Mouse (Mus musculus) MEL (cell line): ENCODE data around the gene Tsr1.

ENCODE experiments used
- CTCF ChIP-seq, 3 experiments: IDR thresholded peaks in 2 of 3; conservative IDR thresholded peaks in 1 of 3; 2 replicates each; pipeline ENCODE4 v1.5.1; 2011 to 2012; ENCODE audit warnings: low read length in 3 of 3, low read depth in 2 of 3, mild to moderate bottlenecking in 2 of 3, improper control_type of control experiment in 1 of 3, inconsistent platforms in 1 of 3, mixed read lengths in 1 of 3, moderate library complexity in 1 of 3; ENCODE audit not compliant: control insufficient read depth in 1 of 3, insufficient read depth in 1 of 3, poor library complexity in 1 of 3, severe bottlenecking in 1 of 3
- EP300 ChIP-seq, 2 experiments: IDR thresholded peaks; 2 replicates each; pipeline ENCODE4 v1.6.1; 2011; ENCODE audit warnings: improper control_type of control experiment in 2 of 2, low read length in 2 of 2, low read depth in 1 of 2, mild to moderate bottlenecking in 1 of 2
- ETS1 ChIP-seq: IDR thresholded peaks from 2 replicates; pipeline ENCODE4 v1.6.1; 2012; ENCODE audit warnings: low read depth, mild to moderate bottlenecking, inconsistent platforms, low read length, improper control_type of control experiment, moderate library complexity
- JUND ChIP-seq: IDR thresholded peaks from 2 replicates; pipeline ENCODE4 v1.6.1; 2011; ENCODE audit warnings: low read depth, mild to moderate bottlenecking, improper control_type of control experiment, low read length
- MAZ ChIP-seq: IDR thresholded peaks from 2 replicates; pipeline ENCODE4 v1.6.1; 2012; ENCODE audit warnings: low read depth, mild to moderate bottlenecking, inconsistent platforms, low read length, improper control_type of control experiment
- MYB ChIP-seq: IDR thresholded peaks from 2 replicates; pipeline ENCODE4 v1.6.1; 2011; ENCODE audit warnings: mild to moderate bottlenecking, low read depth, low read length, improper control_type of control experiment
- MYC ChIP-seq: IDR thresholded peaks from 2 replicates; pipeline ENCODE4 v1.6.1; 2011; ENCODE audit warnings: low read depth, mild to moderate bottlenecking, low read length, improper control_type of control experiment, moderate library complexity
- POLR2A ChIP-seq, 2 experiments: IDR thresholded peaks; 2 replicates each; pipeline ENCODE4 v1.6.1; 2011 to 2012; ENCODE audit warnings: low read length in 2 of 2, mild to moderate bottlenecking in 2 of 2, control low read depth in 1 of 2, improper control_type of control experiment in 1 of 2, low read depth in 1 of 2, moderate library complexity in 1 of 2; ENCODE audit not compliant: control insufficient read depth in 1 of 2, insufficient read depth in 1 of 2, poor library complexity in 1 of 2
- POLR2AphosphoS2 ChIP-seq: IDR thresholded peaks from 2 replicates; pipeline ENCODE4 v1.6.1; 2011; ENCODE audit warnings: low read length, improper control_type of control experiment
- POLR2AphosphoS5 ChIP-seq: IDR thresholded peaks from 2 replicates; pipeline ENCODE4 v1.6.1; 2012; ENCODE audit warnings: low read depth, borderline replicate concordance, mild to moderate bottlenecking, inconsistent platforms, low read length, moderate library complexity, mixed read lengths
- RAD21 ChIP-seq: IDR thresholded peaks from 2 replicates; pipeline ENCODE4 v1.6.1; 2011; ENCODE audit warnings: mild to moderate bottlenecking, low read depth, low read length, improper control_type of control experiment
- ZNF384 ChIP-seq: IDR thresholded peaks from 2 replicates; pipeline ENCODE4 v1.6.1; 2012; ENCODE audit warnings: low read depth, mild to moderate bottlenecking, inconsistent platforms, low read length, improper control_type of control experiment

- TF ChIP-seq JUND (no peak), POLR2A (IDR thresholded peaks at IDR 0.05; ENCODE audit: control insufficient read depth in 1 of 2, insufficient read depth in 1 of 2, low read depth in 1 of 2, low read length in 2 of 2, poor library complexity in 1 of 2) (no peak), POLR2AphosphoS2 (no peak), CTCF (IDR thresholded peaks at IDR 0.05 in 2 of 3, conservative IDR thresholded peaks at IDR 0.05 in 1 of 3; ENCODE audit: control insufficient read depth in 1 of 3, insufficient read depth in 1 of 3, low read depth in 2 of 3, low read length in 3 of 3, poor library complexity in 1 of 3, severe bottlenecking in 1 of 3) (no peak), MYB (no peak), ETS1 (no peak), EP300 (IDR thresholded peaks at IDR 0.05; ENCODE audit: low read depth in 1 of 2, low read length in 2 of 2) (no peak), POLR2AphosphoS5 (no peak), ZNF384 (no peak), MAZ (no peak), MYC (no peak), RAD21 (no peak)
Observed at GRCm38 (mm10) chr11:74930391-74930790, 32.5 kb downstream of the Tsr1 start.
